Mouse (Mus musculus): Measurements from ENCODE around the gene Kif24. TPM values are rescaled to one million over a fixed set of nuclear protein-coding genes. Genes with fewer than 3 reads are reported as not detected.

Gene Kif24
- polyA plus RNA-seq, 1 experiment from 2014 or later, result 8.3 TPM

GRCm38 (mm10) chr4:41369702-41370437 is 94.8 kb downstream of the Kif24 start:
- Histone ChIP-seq H3K9ac (ENCODE audit: low read length) (no peak overlapping the region), H3K36me3 (ENCODE audit: control insufficient read depth, insufficient read depth, low read length) (peaks cover 5% of the 10 kb centered on the region), H3K4me3 (ENCODE audit: low read length) (no peak overlapping the region), H3K27me3 (ENCODE audit: control insufficient read depth, insufficient read depth, low read depth, low read length) (no peaks in the 10 kb centered on the region), H3K9me3 (ENCODE audit: control insufficient read depth, low read length) (no peaks in the 10 kb centered on the region), H3K27ac (ENCODE audit: low read length) (no peak overlapping the region), H3K4me2 (ENCODE audit: low read depth, low read length) (no peak overlapping the region), H3K4me1 (replicated peaks; ENCODE audit: control insufficient read depth, insufficient read depth, low read length) (no peaks in the 10 kb centered on the region)
- ATAC-seq (ENCODE audit: low read depth), result peak; percentile 61
- WGBS, result 65% methylated on average over 9 of the region's 9 CpGs

GRCm38 (mm10) chr4:41368198-41368597 is 96.5 kb downstream of the Kif24 start:
- Histone ChIP-seq H3K9ac (ENCODE audit: low read length) (no peak overlapping the region), H3K27ac (ENCODE audit: low read length) (no peak overlapping the region), H3K4me2 (ENCODE audit: low read depth, low read length) (no peak overlapping the region), H3K4me1 (replicated peaks; ENCODE audit: control insufficient read depth, insufficient read depth, low read length) (no peaks in the 10 kb centered on the region), H3K27me3 (ENCODE audit: control insufficient read depth, insufficient read depth, low read depth, low read length) (no peaks in the 10 kb centered on the region), H3K9me3 (ENCODE audit: control insufficient read depth, low read length) (no peaks in the 10 kb centered on the region), H3K4me3 (ENCODE audit: low read length) (no peak overlapping the region), H3K36me3 (ENCODE audit: control insufficient read depth, insufficient read depth, low read length) (peaks cover 3% of the 10 kb centered on the region)
- no peak for ATAC-seq (ENCODE audit: low read depth)
- 86% methylated on average over 4 of the region's 4 CpGs for WGBS

- WGBS, result 92% methylated on average over 3 of the region's 3 CpGs
- H3K9ac ChIP-seq (ENCODE audit: low read length), result no peak overlapping the region
- no peak for ATAC-seq (ENCODE audit: low read depth)
Observed at GRCm38 (mm10) chr4:41361059-41361458, 103.6 kb downstream of the Kif24 start.

GRCm38 (mm10) chr4:41359358-41359757 is 105.3 kb downstream of the Kif24 start:
- no peak overlapping the region for H3K4me2 ChIP-seq (ENCODE audit: low read depth, low read length)
- no peak overlapping the region for H3K9ac ChIP-seq (ENCODE audit: low read length)
- no peak overlapping the region for H3K4me3 ChIP-seq (ENCODE audit: low read length)
- ATAC-seq (ENCODE audit: low read depth), result no peak
- H3K36me3 ChIP-seq (ENCODE audit: control insufficient read depth, insufficient read depth, low read length), result peaks cover 5% of the 10 kb centered on the region
- no peak overlapping the region for H3K27ac ChIP-seq (ENCODE audit: low read length)
- 92% methylated on average over 7 of the region's 7 CpGs for WGBS
- no peaks in the 10 kb centered on the region for H3K27me3 ChIP-seq (ENCODE audit: control insufficient read depth, insufficient read depth, low read depth, low read length)
- no peaks in the 10 kb centered on the region for H3K9me3 ChIP-seq (ENCODE audit: control insufficient read depth, low read length)
- no peaks in the 10 kb centered on the region for H3K4me1 ChIP-seq (replicated peaks; ENCODE audit: control insufficient read depth, insufficient read depth, low read length)

More at GRCm38 (mm10) chr4:41361059-41361458, 103.6 kb downstream of the Kif24 start:
- Histone ChIP-seq H3K27ac (ENCODE audit: low read length) (no peak overlapping the region), H3K9me3 (ENCODE audit: control insufficient read depth, low read length) (no peaks in the 10 kb centered on the region), H3K4me1 (replicated peaks; ENCODE audit: control insufficient read depth, insufficient read depth, low read length) (no peaks in the 10 kb centered on the region), H3K4me2 (ENCODE audit: low read depth, low read length) (no peak overlapping the region), H3K36me3 (ENCODE audit: control insufficient read depth, insufficient read depth, low read length) (no peaks in the 10 kb centered on the region), H3K27me3 (ENCODE audit: control insufficient read depth, insufficient read depth, low read depth, low read length) (no peaks in the 10 kb centered on the region), H3K4me3 (ENCODE audit: low read length) (no peak overlapping the region)

GRCm38 (mm10) chr4:41358669-41359068 is 106.0 kb downstream of the Kif24 start:
- Histone ChIP-seq H3K9me3 (ENCODE audit: control insufficient read depth, low read length) (no peaks in the 10 kb centered on the region), H3K36me3 (ENCODE audit: control insufficient read depth, insufficient read depth, low read length) (peaks cover 5% of the 10 kb centered on the region), H3K4me3 (ENCODE audit: low read length) (no peak overlapping the region), H3K27me3 (ENCODE audit: control insufficient read depth, insufficient read depth, low read depth, low read length) (no peaks in the 10 kb centered on the region), H3K4me2 (ENCODE audit: low read depth, low read length) (no peak overlapping the region), H3K4me1 (replicated peaks; ENCODE audit: control insufficient read depth, insufficient read depth, low read length) (no peaks in the 10 kb centered on the region), H3K9ac (ENCODE audit: low read length) (no peak overlapping the region), H3K27ac (ENCODE audit: low read length) (no peak overlapping the region)
- ATAC-seq (ENCODE audit: low read depth), result no peak
- 90% methylated on average over 2 of the region's 2 CpGs for WGBS

- Histone ChIP-seq H3K9ac (ENCODE audit: low read length) (no peak overlapping the region), H3K36me3 (ENCODE audit: control insufficient read depth, insufficient read depth, low read length) (peaks cover 5% of the 10 kb centered on the region), H3K4me3 (ENCODE audit: low read length) (no peak overlapping the region), H3K4me1 (replicated peaks; ENCODE audit: control insufficient read depth, insufficient read depth, low read length) (no peaks in the 10 kb centered on the region), H3K27me3 (ENCODE audit: control insufficient read depth, insufficient read depth, low read depth, low read length) (no peaks in the 10 kb centered on the region), H3K4me2 (ENCODE audit: low read depth, low read length) (no peak overlapping the region), H3K27ac (ENCODE audit: low read length) (no peak overlapping the region), H3K9me3 (ENCODE audit: control insufficient read depth, low read length) (no peaks in the 10 kb centered on the region)
- ATAC-seq (ENCODE audit: low read depth), result no peak
- 83% methylated on average over 2 of the region's 2 CpGs for WGBS
Observed at GRCm38 (mm10) chr4:41357154-41357553, 107.5 kb downstream of the Kif24 start.

- Histone ChIP-seq H3K36me3 (ENCODE audit: control insufficient read depth, insufficient read depth, low read length) (peaks cover 5% of the 10 kb centered on the region), H3K4me1 (replicated peaks; ENCODE audit: control insufficient read depth, insufficient read depth, low read length) (peaks cover 5% of the 10 kb centered on the region; the same call in 1 of the 2 replicates), H3K27ac (ENCODE audit: low read length) (no peak overlapping the region), H3K27me3 (ENCODE audit: control insufficient read depth, insufficient read depth, low read depth, low read length) (no peaks in the 10 kb centered on the region), H3K9me3 (ENCODE audit: control insufficient read depth, low read length) (no peaks in the 10 kb centered on the region), H3K4me2 (ENCODE audit: low read depth, low read length) (no peak overlapping the region), H3K4me3 (ENCODE audit: low read length) (no peak overlapping the region), H3K9ac (ENCODE audit: low read length) (no peak overlapping the region)
- 79% methylated on average over 1 of the region's 1 CpGs for WGBS
- ATAC-seq (ENCODE audit: low read depth), result no peak
Observed at GRCm38 (mm10) chr4:41353265-41353664, 111.4 kb downstream of the Kif24 start.

- Histone ChIP-seq H3K9ac (ENCODE audit: low read length) (no peak overlapping the region), H3K4me2 (ENCODE audit: low read depth, low read length) (no peak overlapping the region), H3K4me3 (ENCODE audit: low read length) (no peak overlapping the region), H3K27me3 (ENCODE audit: control insufficient read depth, insufficient read depth, low read depth, low read length) (no peaks in the 10 kb centered on the region), H3K27ac (ENCODE audit: low read length) (no peak overlapping the region), H3K36me3 (ENCODE audit: control insufficient read depth, insufficient read depth, low read length) (peaks cover 5% of the 10 kb centered on the region), H3K4me1 (replicated peaks; ENCODE audit: control insufficient read depth, insufficient read depth, low read length) (peaks cover 10% of the 10 kb centered on the region), H3K9me3 (ENCODE audit: control insufficient read depth, low read length) (no peaks in the 10 kb centered on the region)
- ATAC-seq (ENCODE audit: low read depth), result no peak
- WGBS, result 92% methylated on average over 4 of the region's 4 CpGs
Observed at GRCm38 (mm10) chr4:41352758-41353157, 111.9 kb downstream of the Kif24 start.

GRCm38 (mm10) chr4:41349199-41349591 is 115.5 kb downstream of the Kif24 start:
- under 1% methylated on average over 28 of the region's 28 CpGs for WGBS
- H3K36me3 ChIP-seq (ENCODE audit: control insufficient read depth, insufficient read depth, low read length), result no peaks in the 10 kb centered on the region
- peak; percentile 76 for ATAC-seq (ENCODE audit: low read depth)

More at GRCm38 (mm10) chr4:41349199-41349591, 115.5 kb downstream of the Kif24 start:
- peaks cover 11% of the 10 kb centered on the region for H3K4me1 ChIP-seq (replicated peaks; ENCODE audit: control insufficient read depth, insufficient read depth, low read length)
- no peaks in the 10 kb centered on the region for H3K9me3 ChIP-seq (ENCODE audit: control insufficient read depth, low read length)
- H3K4me3 ChIP-seq (ENCODE audit: low read length), result peak overlapping the region; percentile 83
- peak overlapping the region; percentile 90 for H3K9ac ChIP-seq (ENCODE audit: low read length)
- peak overlapping the region; percentile 78 for H3K4me2 ChIP-seq (ENCODE audit: low read depth, low read length)
- peak overlapping the region; percentile 96 for H3K27ac ChIP-seq (ENCODE audit: low read length)
- H3K27me3 ChIP-seq (ENCODE audit: control insufficient read depth, insufficient read depth, low read depth, low read length), result no peaks in the 10 kb centered on the region
